Mouse (Mus musculus) hindbrain, embryonic 11.5 days (tissue): ENCODE results near the gene Pex10. TPM values are rescaled to one million over a fixed set of nuclear protein-coding genes. Genes with fewer than 3 reads are reported as not detected.
A peak's percentile ranks its signal among the peaks of the same experiment; 100 is the strongest.

ENCODE experiments used
- ATAC-seq: fragments of 200-750 bp; cut with Nextera tagmentation; 2 replicates; pipeline ENCODE4 v1.8.0; 2017; ENCODE audit warnings: mild to moderate bottlenecking, moderate TSS enrichment, moderate library complexity; ENCODE audit not compliant: low FRiP score
- DNase-seq: peaks from one replicate; pipeline ENCODE4 v3.0.0-alpha.2; 2015; ENCODE audit warnings: low spot score
- H3K27ac ChIP-seq: fragments of 300-500 bp; sonication (generic); 2 replicates; pipeline ENCODE4 v1.5.1; 2014; ENCODE audit warnings: mild to moderate bottlenecking, low read depth, low read length
- H3K27me3 ChIP-seq: fragments of 300-500 bp; sonication (generic); 2 replicates; pipeline ENCODE4 v1.6.1; 2014; ENCODE audit warnings: mild to moderate bottlenecking, low read length, moderate library complexity, mixed read lengths; ENCODE audit not compliant: control insufficient read depth, insufficient read depth
- H3K36me3 ChIP-seq: fragments of 300-500 bp; sonication (generic); 2 replicates; pipeline ENCODE4 v1.6.1; 2014; ENCODE audit warnings: mild to moderate bottlenecking, low read length, moderate library complexity, mixed read lengths; ENCODE audit not compliant: control insufficient read depth, insufficient read depth
- H3K4me1 ChIP-seq: fragments of 300-500 bp; sonication (generic); replicated peaks from 2 replicates; pipeline ENCODE4 v1.6.1; 2014; ENCODE audit warnings: low read length, mixed read lengths; ENCODE audit not compliant: control insufficient read depth, insufficient read depth
- H3K4me2 ChIP-seq: fragments of 300-500 bp; sonication (generic); replicated peaks from 2 replicates; pipeline ENCODE4 v1.6.1; 2014; ENCODE audit warnings: mild to moderate bottlenecking, low read depth, low read length
- H3K4me3 ChIP-seq: fragments of 300-500 bp; sonication (generic); 2 replicates; pipeline ENCODE4 v1.5.1; 2014; ENCODE audit warnings: low read depth, low read length
- H3K9ac ChIP-seq: fragments of 300-500 bp; sonication (generic); 2 replicates; pipeline ENCODE4 v1.6.1; 2014; ENCODE audit warnings: low read depth, low read length
- H3K9me3 ChIP-seq: fragments of 300-500 bp; sonication (generic); 2 replicates; pipeline ENCODE4 v1.6.1; 2016; ENCODE audit warnings: low read length; ENCODE audit not compliant: control insufficient read depth
- WGBS: fragments of 180-500 bp; shearing (Covaris S2); extraction: QIAGEN DNeasy Blood & Tissue Kit; methylation state at CpG from one replicate; pipeline ENCODE4 v1.1.7; 2014; 5-methylcytosine and 5-hydroxymethylcytosine counted together
- polyA plus RNA-seq: library from polyadenylated mRNA; unstranded; fragments of >200 nt; fragmentation: Nextera tagmentation; extraction: Ambion mirVana; gene quantifications from 2 replicates; pipeline ENCODE4 v1.2.1, GENCODE M21; 2014

Gene Pex10
- polyA plus RNA-seq, 1 experiment from 2014 or later, result 5.6 TPM

GRCm38 (mm10) chr4:155024170-155025010 is 42.4 kb upstream of the Pex10 start:
- Histone ChIP-seq H3K9ac (no peak overlapping the region), H3K9me3 (no peaks in the 10 kb centered on the region), H3K36me3 (no peaks in the 10 kb centered on the region), H3K4me3 (no peak overlapping the region), H3K27me3 (no peaks in the 10 kb centered on the region), H3K4me1 (peaks cover 5% of the 10 kb centered on the region), H3K27ac (no peak overlapping the region), H3K4me2 (no peak overlapping the region)
- WGBS, result 85% methylated on average over 11 of the region's 11 CpGs
- ATAC-seq (peak; percentile 30; the same call in 1 of the 2 replicates), DNase-seq (no peak)

DNA sequence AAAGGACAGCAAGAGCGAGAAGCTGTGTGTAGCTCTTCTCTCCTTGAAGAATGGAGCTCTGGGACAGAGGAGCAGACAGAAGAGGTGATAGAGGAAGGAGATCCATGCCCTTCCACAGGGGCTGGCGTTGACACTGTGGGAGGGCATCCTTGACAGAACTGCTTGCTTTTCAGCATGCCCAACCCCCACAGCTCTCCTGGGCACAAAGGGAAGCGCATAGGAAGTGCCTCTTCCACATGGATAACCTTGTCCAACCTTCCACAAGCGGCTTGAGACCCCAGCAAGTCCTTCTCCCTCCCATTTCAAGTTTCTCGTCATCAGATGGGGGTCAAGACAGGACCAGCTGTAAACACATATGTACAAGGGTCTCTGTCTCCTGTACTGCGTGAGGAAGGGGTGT is 33.7 kb upstream of the Pex10 start:
- H3K27me3 ChIP-seq, result 0 out of 2 replicates have a peak, but pooled peaks cover 2% of the 10 kb centered on the region
- no peaks in the 10 kb centered on the region for H3K9me3 ChIP-seq
- no peak overlapping the region for H3K27ac ChIP-seq
- peaks cover 17% of the 10 kb centered on the region for H3K4me1 ChIP-seq
- ATAC-seq, result no peak
- H3K36me3 ChIP-seq, result no peaks in the 10 kb centered on the region
- no peak overlapping the region for H3K9ac ChIP-seq
- H3K4me3 ChIP-seq, result no peak overlapping the region
- no peak overlapping the region for H3K4me2 ChIP-seq
- 23% methylated on average over 6 of the region's 6 CpGs for WGBS
- no peak for DNase-seq

GRCm38 (mm10) chr4:155034202-155034601 is 32.6 kb upstream of the Pex10 start:
- DNase-seq, result no peak
- no peak for ATAC-seq
- Histone ChIP-seq H3K9ac (no peak overlapping the region), H3K4me3 (no peak overlapping the region), H3K27ac (no peak overlapping the region), H3K27me3 (0 out of 2 replicates have a peak, but pooled peaks cover 2% of the 10 kb centered on the region), H3K9me3 (no peaks in the 10 kb centered on the region), H3K4me2 (no peak overlapping the region), H3K36me3 (no peaks in the 10 kb centered on the region), H3K4me1 (peaks cover 17% of the 10 kb centered on the region)
- WGBS, result 23% methylated on average over 7 of the region's 7 CpGs

DNA sequence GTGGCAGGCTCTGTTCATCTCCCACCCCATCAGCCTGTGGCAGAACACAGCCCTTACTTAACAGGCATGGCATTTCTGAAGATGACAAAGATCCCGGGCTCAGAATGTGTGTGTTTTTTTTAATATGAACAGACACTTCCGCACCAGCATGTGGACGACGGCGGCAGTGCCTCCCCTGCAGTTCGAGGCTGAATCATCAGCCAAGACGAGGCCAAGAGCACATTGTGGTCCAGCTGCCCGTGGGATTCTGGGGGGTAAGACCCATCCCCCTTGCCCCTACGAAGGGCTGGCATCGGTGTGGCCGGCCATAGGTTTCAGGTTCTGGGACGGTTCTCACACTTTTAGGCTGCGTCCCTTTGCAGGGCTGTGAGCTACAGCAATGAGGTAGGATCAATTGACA is 32.0 kb upstream of the Pex10 start:
- DNase-seq (no peak), ATAC-seq (no peak)
- no peak overlapping the region for H3K27ac ChIP-seq
- no peak overlapping the region for H3K9ac ChIP-seq
- H3K9me3 ChIP-seq, result no peaks in the 10 kb centered on the region
- H3K4me3 ChIP-seq, result no peak overlapping the region
- 65% methylated on average over 13 of the region's 13 CpGs for WGBS
- no peaks in the 10 kb centered on the region for H3K36me3 ChIP-seq
- peaks cover 19% of the 10 kb centered on the region for H3K4me1 ChIP-seq
- H3K4me2 ChIP-seq, result no peak overlapping the region
- 0 out of 2 replicates have a peak, but pooled peaks cover 2% of the 10 kb centered on the region for H3K27me3 ChIP-seq

- Histone ChIP-seq H3K4me3 (no peak overlapping the region), H3K4me2 (no peak overlapping the region), H3K9me3 (no peaks in the 10 kb centered on the region), H3K27ac (no peak overlapping the region), H3K27me3 (peaks cover 35% of the 10 kb centered on the region), H3K9ac (peak overlapping the region; percentile 7; the same call in 1 of the 2 replicates), H3K36me3 (no peaks in the 10 kb centered on the region), H3K4me1 (peaks cover 16% of the 10 kb centered on the region)
- ATAC-seq (peak; percentile 34; the same call in 1 of the 2 replicates), DNase-seq (peak; percentile 51)
- 27% methylated on average over 9 of the region's 9 CpGs for WGBS
Measured at GRCm38 (mm10) chr4:155040197-155040596, 26.6 kb upstream of the Pex10 start.

- H3K36me3 ChIP-seq, result no peaks in the 10 kb centered on the region
- no peak for ATAC-seq
- H3K27me3 ChIP-seq, result peaks cover 35% of the 10 kb centered on the region
- no peak overlapping the region for H3K4me2 ChIP-seq
- H3K4me3 ChIP-seq, result no peak overlapping the region
- peaks cover 16% of the 10 kb centered on the region for H3K4me1 ChIP-seq
- no peaks in the 10 kb centered on the region for H3K9me3 ChIP-seq
- 65% methylated on average over 6 of the region's 6 CpGs for WGBS
- no peak overlapping the region for H3K27ac ChIP-seq
- DNase-seq, result no peak
- no peak overlapping the region; the same call in 1 of the 2 replicates for H3K9ac ChIP-seq
Measured at GRCm38 (mm10) chr4:155040696-155041095, 26.1 kb upstream of the Pex10 start.

GRCm38 (mm10) chr4:155042606-155043288 is 24.1 kb upstream of the Pex10 start:
- ATAC-seq, result no peak
- Histone ChIP-seq H3K4me1 (peaks cover 16% of the 10 kb centered on the region), H3K9me3 (no peaks in the 10 kb centered on the region), H3K36me3 (no peaks in the 10 kb centered on the region), H3K4me2 (peak overlapping the region; percentile 96), H3K27me3 (peaks cover 35% of the 10 kb centered on the region), H3K4me3 (peak overlapping the region; percentile 43), H3K9ac (peak overlapping the region; percentile 63), H3K27ac (no peak overlapping the region)
- DNase-seq, result no peak
- 2% methylated on average over 51 of the region's 65 CpGs for WGBS

DNA sequence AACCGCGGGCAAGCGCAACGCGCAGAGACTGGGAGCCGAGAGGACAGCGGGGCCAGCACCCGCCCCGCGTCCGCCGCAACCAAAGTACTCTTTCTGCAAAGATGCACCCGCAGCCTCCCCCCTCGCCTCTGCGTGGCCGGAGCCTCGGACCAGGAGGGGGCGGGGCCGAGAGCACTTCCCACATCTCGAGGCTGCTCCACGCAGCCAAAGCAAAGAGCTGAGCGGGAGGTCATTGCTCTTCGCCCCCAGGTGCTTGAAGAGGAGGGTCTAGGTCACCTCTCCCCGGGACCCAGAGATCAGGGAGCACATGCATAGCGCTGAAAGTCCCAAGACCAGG is 23.6 kb upstream of the Pex10 start:
- H3K27me3 ChIP-seq, result peaks cover 35% of the 10 kb centered on the region
- H3K27ac ChIP-seq, result no peak overlapping the region
- no peak for DNase-seq

More for the DNA sequence above, 23.6 kb upstream of the Pex10 start:
- Histone ChIP-seq H3K9ac (peak overlapping the region; percentile 63), H3K36me3 (no peaks in the 10 kb centered on the region), H3K9me3 (no peaks in the 10 kb centered on the region), H3K4me3 (peak overlapping the region; percentile 43), H3K4me2 (peak overlapping the region; percentile 96), H3K4me1 (peaks cover 16% of the 10 kb centered on the region)
- ATAC-seq, result no peak
- 2% methylated on average over 25 of the region's 25 CpGs for WGBS
